Mouse (Mus musculus) liver, adult 2 months (tissue): ENCODE data around the gene Krt15. TPM values are rescaled to one million over a fixed set of nuclear protein-coding genes. Genes with fewer than 3 reads are reported as not detected.

Experiments
- DNase-seq: peaks from one replicate; pipeline ENCODE4 v3.0.0-alpha.2; 2011; ENCODE audit warnings: low read depth, low spot score; ENCODE audit errors: extremely low read depth
- H3K27ac ChIP-seq: fragments of 200-500 bp; replicated peaks from 2 replicates; pipeline ENCODE4 v1.5.1; 2012; ENCODE audit warnings: low read depth, mild to moderate bottlenecking, control low read depth, inconsistent platforms, low read length; ENCODE audit not compliant: insufficient read depth
- H3K27me3 ChIP-seq: fragments of 200-500 bp; 2 replicates; pipeline ENCODE4 v1.6.1; 2012; ENCODE audit warnings: mild to moderate bottlenecking, moderate library complexity, low read length, inconsistent platforms; ENCODE audit not compliant: control insufficient read depth, insufficient read depth
- H3K36me3 ChIP-seq: fragments of 200-500 bp; 2 replicates; pipeline ENCODE4 v1.6.1; 2012; ENCODE audit warnings: low read length, inconsistent platforms; ENCODE audit not compliant: control insufficient read depth, insufficient read depth
- H3K4me1 ChIP-seq: fragments of 200-500 bp; 2 replicates; pipeline ENCODE4 v1.6.1; 2011; ENCODE audit warnings: low read length; ENCODE audit not compliant: control insufficient read depth, insufficient read depth
- H3K4me3 ChIP-seq: fragments of 200-500 bp; 2 replicates; pipeline ENCODE4 v1.5.1; 2011; ENCODE audit warnings: low read depth, mild to moderate bottlenecking, control low read depth, low read length, moderate library complexity; ENCODE audit not compliant: insufficient read depth
- H3K79me2 ChIP-seq: fragments of 200-500 bp; 2 replicates; pipeline ENCODE4 v1.6.1; 2012; ENCODE audit warnings: inconsistent platforms, mild to moderate bottlenecking, low read length, moderate library complexity; ENCODE audit not compliant: control insufficient read depth, insufficient read depth
- H3K9ac ChIP-seq: fragments of 200-500 bp; 2 replicates; pipeline ENCODE4 v1.6.1; 2012; ENCODE audit warnings: low read depth, mild to moderate bottlenecking, control low read depth, inconsistent platforms, low read length
- CTCF ChIP-seq: fragments of 200-500 bp; IDR thresholded peaks from 2 replicates; pipeline ENCODE4 v1.5.1; 2011; ENCODE audit warnings: low read depth, low read length, control low read depth
- POLR2A ChIP-seq: fragments of 200-500 bp; IDR thresholded peaks from 2 replicates; pipeline ENCODE4 v1.6.1; 2011; ENCODE audit warnings: low read length, control low read depth; ENCODE audit not compliant: insufficient read depth; ENCODE audit errors: extremely low read depth
- WGBS: fragments of 180-500 bp; shearing (Covaris S2); methylation state at CpG from one replicate; pipeline ENCODE4 v1.1.7; 2018; 5-methylcytosine and 5-hydroxymethylcytosine counted together
- polyA plus RNA-seq: library from polyadenylated mRNA; depleted of rRNA; stranded (reverse); fragments of >200 nt; gene quantifications from 2 replicates; pipeline ENCODE4 v1.2.3, GENCODE M21; 2012
- total RNA-seq: library from RNA; depleted of rRNA; stranded (reverse); fragments of >200 nt; gene quantifications from 2 replicates; pipeline ENCODE4 v1.2.3, GENCODE M21; 2014

Krt15 gene
- total and polyA plus RNA-seq, 2 experiments = not detected

GRCm38 (mm10) chr11:100138809-100139208 lies 3.1 kb upstream of the Krt15 start:
- Histone ChIP-seq H3K4me3 (no peak overlapping the region), H3K27ac (no peak overlapping the region), H3K4me1 (no peaks in the 10 kb centered on the region), H3K79me2 (no peaks in the 10 kb centered on the region), H3K9ac (no peak overlapping the region), H3K36me3 (no peaks in the 10 kb centered on the region), H3K27me3 (no peaks in the 10 kb centered on the region; the same call in 1 of the 2 replicates)
- 81% methylated on average over 7 of the region's 7 CpGs for WGBS
- TF ChIP-seq POLR2A = no peak
- TF ChIP-seq CTCF = no peak
- no peak for DNase-seq

GRCm38 (mm10) chr11:100137693-100138092 lies 2.0 kb upstream of the Krt15 start:
- no peak overlapping the region for H3K27ac ChIP-seq
- no peaks in the 10 kb centered on the region for H3K36me3 ChIP-seq
- TF ChIP-seq POLR2A = no peak
- TF ChIP-seq CTCF = no peak
- no peak for DNase-seq
- H3K27me3 ChIP-seq = no peaks in the 10 kb centered on the region; the same call in 1 of the 2 replicates
- no peaks in the 10 kb centered on the region for H3K79me2 ChIP-seq
- no peak overlapping the region for H3K9ac ChIP-seq
- 49% methylated on average over 5 of the region's 5 CpGs for WGBS
- no peaks in the 10 kb centered on the region for H3K4me1 ChIP-seq
- no peak overlapping the region for H3K4me3 ChIP-seq

- no peaks in the 10 kb centered on the region; the same call in 1 of the 2 replicates for H3K27me3 ChIP-seq
- DNase-seq = no peak
- WGBS = 20% methylated on average over 5 of the region's 5 CpGs
- TF ChIP-seq POLR2A (no peak), CTCF (no peak)
- H3K27ac ChIP-seq = no peak overlapping the region
- H3K79me2 ChIP-seq = no peaks in the 10 kb centered on the region
- no peaks in the 10 kb centered on the region for H3K4me1 ChIP-seq
- H3K9ac ChIP-seq = no peak overlapping the region
- H3K36me3 ChIP-seq = no peaks in the 10 kb centered on the region
- H3K4me3 ChIP-seq = no peak overlapping the region
Observed at GRCm38 (mm10) chr11:100136559-100136958, 831 bp upstream of the Krt15 start.

- Histone ChIP-seq H3K4me1 (no peaks in the 10 kb centered on the region), H3K4me3 (no peak overlapping the region), H3K79me2 (no peaks in the 10 kb centered on the region), H3K9ac (no peak overlapping the region), H3K36me3 (no peaks in the 10 kb centered on the region), H3K27me3 (no peaks in the 10 kb centered on the region), H3K27ac (no peak overlapping the region)
- no peak for DNase-seq
- TF ChIP-seq CTCF (no peak), POLR2A (no peak)
- WGBS = 80% methylated on average over 7 of the region's 7 CpGs
Observed at GRCm38 (mm10) chr11:100124901-100125300, 10.8 kb downstream of the Krt15 start.

GRCm38 (mm10) chr11:100121466-100121865 lies 14.3 kb downstream of the Krt15 start, which contains the start of gene Krt13:
TSS of gene Krt13 (minus strand) at chr11:100121566.
- Histone ChIP-seq H3K27me3 (no peaks in the 10 kb centered on the region), H3K9ac (no peak within 1 kb of the TSS), H3K27ac (no peak within 1 kb of the TSS), H3K4me3 (no peak within 1 kb of the TSS), H3K4me1 (no peaks in the 10 kb centered on the region), H3K36me3 (no peaks in the 10 kb centered on the region), H3K79me2 (no peaks in the 10 kb centered on the region)
- WGBS = 74% methylated on average over 3 of the region's 3 CpGs
- DNase-seq = no peak
- TF ChIP-seq CTCF (no peak), POLR2A (no peak)

GRCm38 (mm10) chr11:100120331-100120730 lies 15.4 kb downstream of the Krt15 start:
- TF ChIP-seq CTCF (no peak), POLR2A (no peak)
- no peak for DNase-seq
- Histone ChIP-seq H3K4me3 (no peak overlapping the region), H3K79me2 (no peaks in the 10 kb centered on the region), H3K4me1 (no peaks in the 10 kb centered on the region), H3K36me3 (no peaks in the 10 kb centered on the region), H3K27ac (no peak overlapping the region), H3K9ac (no peak overlapping the region), H3K27me3 (no peaks in the 10 kb centered on the region)
- 80% methylated on average over 5 of the region's 5 CpGs for WGBS

- Histone ChIP-seq H3K4me1 (no peaks in the 10 kb centered on the region), H3K79me2 (no peaks in the 10 kb centered on the region), H3K36me3 (no peaks in the 10 kb centered on the region), H3K27ac (no peak overlapping the region), H3K27me3 (no peaks in the 10 kb centered on the region), H3K4me3 (no peak overlapping the region), H3K9ac (no peak overlapping the region)
- WGBS = 54% methylated on average over 2 of the region's 2 CpGs
- TF ChIP-seq CTCF (no peak), POLR2A (no peak)
- no peak for DNase-seq
Observed at GRCm38 (mm10) chr11:100113742-100114029, 22.0 kb downstream of the Krt15 start.
